Mouse (Mus musculus) thymus, postnatal 14 days (tissue): ENCODE measurements around the gene Rnase10.
"Not testable (repeated sequence)": the region's sequence is repeated elsewhere in the genome, so short reads cannot be mapped to it uniquely, and the experiment has no call there.

Experiments used
- DNase-seq: peaks from one replicate; pipeline ENCODE4 v3.0.0; 2021

The Rnase10 gene

GRCm38 (mm10) chr14:51007152-51007801, at the start of gene Rnase10:
TSS of gene Rnase10 (plus strand) at chr14:51007751.
- DNase-seq: no peak

GRCm38 (mm10) chr14:50958289-50958995, 49.1 kb upstream of the Rnase10 start:
- DNase-seq: not testable (repeated sequence)

- no peak for DNase-seq
Measured at GRCm38 (mm10) chr14:50968216-50968980, 39.2 kb upstream of the Rnase10 start.

- DNase-seq: no peak
Measured at GRCm38 (mm10) chr14:50969041-50969440, 38.5 kb upstream of the Rnase10 start.

GRCm38 (mm10) chr14:50969558-50970544, 37.7 kb upstream of the Rnase10 start:
- DNase-seq: peak; percentile 27

GRCm38 (mm10) chr14:50970822-50971221, 36.7 kb upstream of the Rnase10 start:
- DNase-seq: no peak

- DNase-seq: not testable (repeated sequence)
Measured at GRCm38 (mm10) chr14:50973054-50973453, 34.5 kb upstream of the Rnase10 start.

- DNase-seq: no peak
Measured at GRCm38 (mm10) chr14:50973700-50974099, 33.9 kb upstream of the Rnase10 start.

GRCm38 (mm10) chr14:50975001-50975400, 32.5 kb upstream of the Rnase10 start:
- DNase-seq: no peak

GRCm38 (mm10) chr14:50976674-50977073, 30.9 kb upstream of the Rnase10 start:
- DNase-seq: no peak

- DNase-seq: not testable (repeated sequence)
Measured at GRCm38 (mm10) chr14:50978451-50978850, 29.1 kb upstream of the Rnase10 start.

GRCm38 (mm10) chr14:50979631-50980030, 27.9 kb upstream of the Rnase10 start:
- no peak for DNase-seq

GRCm38 (mm10) chr14:50981207-50981606, 26.3 kb upstream of the Rnase10 start:
- DNase-seq: peak; percentile 18

- no peak for DNase-seq
Measured at GRCm38 (mm10) chr14:50981837-50982236, 25.7 kb upstream of the Rnase10 start.

- no peak for DNase-seq
Measured at GRCm38 (mm10) chr14:50987668-50988067, 19.9 kb upstream of the Rnase10 start.

GRCm38 (mm10) chr14:50991037-50991436, 16.5 kb upstream of the Rnase10 start:
- no peak for DNase-seq

- no peak for DNase-seq
Measured at GRCm38 (mm10) chr14:50997088-50997487, 10.5 kb upstream of the Rnase10 start.

GRCm38 (mm10) chr14:50997999-50998666, 9.4 kb upstream of the Rnase10 start:
- no peak for DNase-seq

GRCm38 (mm10) chr14:51007914-51008713, 563 bp downstream of the Rnase10 start:
- DNase-seq: no peak

- DNase-seq: no peak
Measured at GRCm38 (mm10) chr14:51008781-51009180, 1.2 kb downstream of the Rnase10 start.

- DNase-seq: no peak
Measured at GRCm38 (mm10) chr14:51009572-51009971, 2.0 kb downstream of the Rnase10 start.
